Mouse (Mus musculus): ENCODE data around the gene Sel1l2. TPM values are rescaled to one million over a fixed set of nuclear protein-coding genes. Genes with fewer than 3 reads are reported as not detected.

The Sel1l2 gene
- total and polyA plus RNA-seq, 2 experiments: not detected

DNA sequence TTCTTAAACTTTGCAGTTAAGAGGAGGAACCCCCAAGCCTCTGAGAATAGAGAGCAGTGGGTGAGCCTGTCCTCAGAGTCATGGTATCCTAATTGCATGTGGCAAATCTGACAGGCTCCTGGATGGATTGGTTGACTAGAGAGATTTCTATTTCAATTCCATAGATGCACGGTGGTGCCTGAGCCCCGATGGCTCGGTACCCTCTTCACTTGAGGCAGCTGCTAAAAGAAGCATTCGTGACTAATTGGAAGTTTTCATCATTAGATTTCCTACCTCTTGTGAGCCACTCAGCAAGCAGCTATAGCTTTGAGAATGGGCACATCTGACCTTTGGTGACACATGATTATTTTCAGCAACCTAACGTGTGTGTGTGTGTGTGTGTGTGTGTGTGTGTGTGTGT, 147.1 kb downstream of the Sel1l2 start:
- no peak for DNase-seq (ENCODE audit: extremely low read depth, low read depth, low spot score)
- TF ChIP-seq POLR2A (IDR thresholded peaks at IDR 0.05; ENCODE audit: extremely low read depth, insufficient read depth, low read length) (no peak), CTCF (IDR thresholded peaks at IDR 0.05; ENCODE audit: low read depth, low read length) (no peak)
- H3K9ac ChIP-seq (ENCODE audit: low read depth, low read length): no peak overlapping the region
- H3K27ac ChIP-seq (replicated peaks; ENCODE audit: insufficient read depth, low read depth, low read length): no peak overlapping the region
- WGBS: 74% methylated on average over 5 of the region's 5 CpGs
- no peaks in the 10 kb centered on the region for H3K27me3 ChIP-seq (ENCODE audit: control insufficient read depth, insufficient read depth, low read length)
- H3K4me3 ChIP-seq (ENCODE audit: insufficient read depth, low read depth, low read length): no peak overlapping the region
- no peaks in the 10 kb centered on the region for H3K36me3 ChIP-seq (ENCODE audit: control insufficient read depth, insufficient read depth, low read length)
- H3K79me2 ChIP-seq (ENCODE audit: control insufficient read depth, insufficient read depth, low read length): no peaks in the 10 kb centered on the region
- no peaks in the 10 kb centered on the region for H3K4me1 ChIP-seq (ENCODE audit: control insufficient read depth, insufficient read depth, low read length)

DNA sequence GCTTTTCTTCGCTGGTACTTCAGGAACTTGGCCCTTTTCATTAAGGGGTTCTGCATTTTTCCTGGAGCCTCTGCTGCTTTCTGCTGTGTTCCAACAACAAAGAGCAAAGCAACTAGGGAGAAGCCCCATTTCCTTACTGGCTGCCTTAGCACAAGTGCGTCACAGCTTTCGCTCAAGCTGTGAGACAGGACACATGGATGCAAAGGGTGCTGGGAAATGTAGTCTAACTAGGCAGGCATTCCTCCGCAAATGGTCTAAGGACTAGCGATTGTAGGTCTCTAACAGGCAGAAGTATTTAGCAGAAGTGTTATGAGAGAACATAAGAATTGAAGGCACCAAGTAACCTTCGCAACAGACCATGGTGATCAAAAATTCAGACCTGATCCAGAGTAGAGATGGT, 152.3 kb downstream of the Sel1l2 start:
- 56% methylated on average over 6 of the region's 6 CpGs for WGBS
- Histone ChIP-seq H3K36me3 (ENCODE audit: control insufficient read depth, insufficient read depth, low read length) (no peaks in the 10 kb centered on the region), H3K79me2 (ENCODE audit: control insufficient read depth, insufficient read depth, low read length) (no peaks in the 10 kb centered on the region), H3K9ac (ENCODE audit: low read depth, low read length) (no peak overlapping the region), H3K27ac (replicated peaks; ENCODE audit: insufficient read depth, low read depth, low read length) (no peak overlapping the region), H3K27me3 (ENCODE audit: control insufficient read depth, insufficient read depth, low read length) (no peaks in the 10 kb centered on the region), H3K4me3 (ENCODE audit: insufficient read depth, low read depth, low read length) (no peak overlapping the region), H3K4me1 (ENCODE audit: control insufficient read depth, insufficient read depth, low read length) (no peaks in the 10 kb centered on the region)
- peak; percentile 15 for DNase-seq (ENCODE audit: extremely low read depth, low read depth, low spot score)
- no peak for TF ChIP-seq CTCF (IDR thresholded peaks at IDR 0.05; ENCODE audit: low read depth, low read length)
- no peak for TF ChIP-seq POLR2A (IDR thresholded peaks at IDR 0.05; ENCODE audit: extremely low read depth, insufficient read depth, low read length)

DNA sequence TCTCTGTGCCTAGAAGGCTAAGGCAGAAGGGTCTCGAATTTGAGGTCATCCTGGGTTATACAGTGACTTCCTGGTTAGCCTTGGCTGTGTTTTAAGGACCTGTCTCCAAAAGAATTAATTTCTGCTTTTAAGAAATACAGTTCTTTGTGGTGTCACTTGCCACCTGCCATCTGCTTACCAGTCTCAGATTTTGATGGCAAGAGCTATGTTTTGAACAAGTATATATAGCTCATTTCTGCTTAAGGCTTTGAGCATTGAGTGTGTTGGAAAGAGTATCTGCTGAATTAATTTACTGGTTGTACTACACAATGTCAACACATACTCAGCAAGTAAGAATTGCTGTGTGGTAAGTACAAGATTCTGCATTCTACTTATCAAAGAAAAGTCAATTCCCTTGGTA, 159.2 kb downstream of the Sel1l2 start:
- Histone ChIP-seq H3K4me1 (ENCODE audit: control insufficient read depth, insufficient read depth, low read length) (no peaks in the 10 kb centered on the region), H3K4me3 (ENCODE audit: insufficient read depth, low read depth, low read length) (no peak overlapping the region), H3K9ac (ENCODE audit: low read depth, low read length) (no peak overlapping the region), H3K27ac (replicated peaks; ENCODE audit: insufficient read depth, low read depth, low read length) (no peak overlapping the region), H3K36me3 (ENCODE audit: control insufficient read depth, insufficient read depth, low read length) (no peaks in the 10 kb centered on the region), H3K79me2 (ENCODE audit: control insufficient read depth, insufficient read depth, low read length) (no peaks in the 10 kb centered on the region), H3K27me3 (ENCODE audit: control insufficient read depth, insufficient read depth, low read length) (no peaks in the 10 kb centered on the region)
- 43% methylated on average over 1 of the region's 1 CpGs for WGBS
- TF ChIP-seq POLR2A (IDR thresholded peaks at IDR 0.05; ENCODE audit: extremely low read depth, insufficient read depth, low read length) (no peak), CTCF (IDR thresholded peaks at IDR 0.05; ENCODE audit: low read depth, low read length) (no peak)
- DNase-seq (ENCODE audit: extremely low read depth, low read depth, low spot score): no peak

DNA sequence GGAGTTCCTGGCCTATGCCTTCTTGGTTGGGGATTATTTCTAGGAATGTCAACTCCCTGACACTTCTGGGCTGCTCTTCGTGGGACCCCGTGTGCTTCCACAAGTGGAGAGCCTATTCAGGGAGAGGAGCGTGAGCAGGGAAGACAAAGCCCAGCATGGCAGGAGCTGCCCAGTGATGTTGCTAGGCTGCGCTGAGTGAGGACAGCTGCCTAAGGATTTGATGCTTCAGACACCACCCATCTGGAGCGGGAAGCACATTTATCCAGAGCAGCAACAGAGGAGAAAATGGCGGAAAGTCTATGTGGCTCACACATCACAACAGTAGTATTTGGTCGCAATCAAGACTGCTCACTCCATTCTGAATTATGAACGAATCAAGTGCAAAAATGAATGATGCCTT, 169.2 kb downstream of the Sel1l2 start:
- Histone ChIP-seq H3K9ac (ENCODE audit: low read depth, low read length) (no peak overlapping the region), H3K4me1 (ENCODE audit: control insufficient read depth, insufficient read depth, low read length) (no peaks in the 10 kb centered on the region), H3K79me2 (ENCODE audit: control insufficient read depth, insufficient read depth, low read length) (no peaks in the 10 kb centered on the region), H3K4me3 (ENCODE audit: insufficient read depth, low read depth, low read length) (no peak overlapping the region), H3K27ac (replicated peaks; ENCODE audit: insufficient read depth, low read depth, low read length) (no peak overlapping the region), H3K27me3 (ENCODE audit: control insufficient read depth, insufficient read depth, low read length) (no peaks in the 10 kb centered on the region), H3K36me3 (ENCODE audit: control insufficient read depth, insufficient read depth, low read length) (no peaks in the 10 kb centered on the region)
- DNase-seq (ENCODE audit: extremely low read depth, low read depth, low spot score): no peak
- WGBS: 71% methylated on average over 8 of the region's 8 CpGs
- no peak for TF ChIP-seq POLR2A (IDR thresholded peaks at IDR 0.05; ENCODE audit: extremely low read depth, insufficient read depth, low read length)
- TF ChIP-seq CTCF (IDR thresholded peaks at IDR 0.05; ENCODE audit: low read depth, low read length): no peak

DNA sequence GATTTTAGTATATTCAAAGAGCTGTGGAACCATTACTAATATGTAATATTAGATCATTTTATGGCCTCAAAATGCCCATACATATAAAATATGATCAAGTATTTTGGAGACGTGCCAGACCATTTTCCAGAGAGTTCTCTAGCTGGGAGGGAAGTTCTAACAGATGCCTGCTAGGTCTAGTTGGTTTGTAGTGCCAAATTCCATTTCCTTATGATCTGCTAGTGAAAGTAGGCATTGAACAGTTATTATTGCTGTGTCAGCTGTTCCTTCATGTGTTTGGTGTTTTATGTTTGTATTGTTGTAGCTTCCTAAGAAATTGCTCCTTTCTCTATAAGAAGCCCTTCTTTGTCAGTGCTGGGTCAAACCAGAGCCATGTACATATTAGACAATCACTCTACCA, 173.5 kb downstream of the Sel1l2 start:
- no peaks in the 10 kb centered on the region for H3K36me3 ChIP-seq (ENCODE audit: control insufficient read depth, insufficient read depth, low read length)
- DNase-seq (ENCODE audit: extremely low read depth, low read depth, low spot score): no peak
- no peaks in the 10 kb centered on the region for H3K27me3 ChIP-seq (ENCODE audit: control insufficient read depth, insufficient read depth, low read length)
- H3K4me3 ChIP-seq (ENCODE audit: insufficient read depth, low read depth, low read length): no peak overlapping the region
- 67% methylated on average over 1 of the region's 1 CpGs for WGBS
- H3K27ac ChIP-seq (replicated peaks; ENCODE audit: insufficient read depth, low read depth, low read length): no peak overlapping the region
- TF ChIP-seq CTCF (IDR thresholded peaks at IDR 0.05; ENCODE audit: low read depth, low read length) (no peak), POLR2A (IDR thresholded peaks at IDR 0.05; ENCODE audit: extremely low read depth, insufficient read depth, low read length) (no peak)
- H3K4me1 ChIP-seq (ENCODE audit: control insufficient read depth, insufficient read depth, low read length): no peaks in the 10 kb centered on the region
- no peak overlapping the region for H3K9ac ChIP-seq (ENCODE audit: low read depth, low read length)
- H3K79me2 ChIP-seq (ENCODE audit: control insufficient read depth, insufficient read depth, low read length): no peaks in the 10 kb centered on the region

DNA sequence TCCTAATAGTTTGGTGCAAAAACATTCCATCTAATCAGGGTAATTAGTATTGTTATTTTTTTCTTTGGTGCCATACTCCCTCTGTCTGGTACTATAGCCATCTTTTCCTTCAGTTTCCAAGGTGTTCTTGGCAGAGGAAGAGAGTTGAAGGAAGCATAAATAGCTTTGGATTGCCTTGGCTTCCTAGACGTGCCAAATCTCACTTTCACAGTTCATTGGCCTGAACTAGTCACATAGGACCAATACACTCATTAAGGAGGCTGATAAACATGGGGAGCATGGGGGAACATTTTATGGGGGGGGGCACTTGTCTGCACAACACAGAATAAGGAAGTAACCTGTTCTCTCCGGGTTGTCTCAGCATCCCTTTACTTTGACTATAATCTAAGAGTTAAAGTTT, 174.1 kb downstream of the Sel1l2 start:
- TF ChIP-seq POLR2A (IDR thresholded peaks at IDR 0.05; ENCODE audit: extremely low read depth, insufficient read depth, low read length): no peak
- no peak for TF ChIP-seq CTCF (IDR thresholded peaks at IDR 0.05; ENCODE audit: low read depth, low read length)
- no peaks in the 10 kb centered on the region for H3K36me3 ChIP-seq (ENCODE audit: control insufficient read depth, insufficient read depth, low read length)
- no peaks in the 10 kb centered on the region for H3K4me1 ChIP-seq (ENCODE audit: control insufficient read depth, insufficient read depth, low read length)
- H3K27me3 ChIP-seq (ENCODE audit: control insufficient read depth, insufficient read depth, low read length): no peaks in the 10 kb centered on the region
- DNase-seq (ENCODE audit: extremely low read depth, low read depth, low spot score): no peak
- H3K27ac ChIP-seq (replicated peaks; ENCODE audit: insufficient read depth, low read depth, low read length): no peak overlapping the region
- no peak overlapping the region for H3K4me3 ChIP-seq (ENCODE audit: insufficient read depth, low read depth, low read length)
- no peaks in the 10 kb centered on the region for H3K79me2 ChIP-seq (ENCODE audit: control insufficient read depth, insufficient read depth, low read length)
- WGBS: 75% methylated on average over 2 of the region's 2 CpGs
- H3K9ac ChIP-seq (ENCODE audit: low read depth, low read length): no peak overlapping the region

Measured in liver, adult 2 months (tissue).